In the genomic region with DNA sequence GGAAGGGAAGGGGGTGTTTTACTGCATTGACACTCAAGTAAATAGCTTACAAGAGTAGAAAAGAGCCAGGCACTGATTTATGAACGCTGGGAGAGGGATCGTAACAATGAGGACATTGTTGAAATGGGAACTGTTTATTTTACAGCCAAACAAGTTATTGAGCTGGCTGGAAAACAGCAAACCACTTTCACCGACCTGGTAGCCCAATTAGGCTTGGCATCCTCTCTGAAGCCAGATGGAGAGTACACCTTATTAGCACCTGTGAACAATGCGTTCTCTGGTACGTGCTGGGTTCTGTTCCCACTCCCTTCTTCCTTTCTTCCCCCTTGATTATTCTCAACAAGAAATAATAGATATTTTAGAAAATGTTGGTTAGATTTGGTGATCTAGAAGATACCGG, we compare ENCODE assay signal across 15 mouse cellular contexts. TPM values are rescaled to one million over a fixed set of nuclear protein-coding genes. Genes with fewer than 3 reads are reported as not detected.
"Had no signal": no experiment of that assay in that cellular context is flagged by ENCODE, and none has a peak within 500 bp of the region (broad histone marks: within the 10 kb centered on the region; RNA-seq: fewer than 3 reads in every experiment).

No protein-coding gene starts in this region.

- H3K27me3 ChIP-seq: midbrain, embryonic 12.5 days; neural tube, embryonic 13.5 days; neural tube, embryonic 15.5 days had no signal

- H3K27ac ChIP-seq: midbrain, embryonic 10.5 days; midbrain, embryonic 12.5 days; neural tube, embryonic 13.5 days; neural tube, embryonic 15.5 days had no signal

- H3K36me3 ChIP-seq: midbrain, embryonic 10.5 days; midbrain, embryonic 12.5 days; neural tube, embryonic 13.5 days; neural tube, embryonic 15.5 days had no signal

- H3K4me1 ChIP-seq: neural tube, embryonic 15.5 days had no signal

- H3K4me3 ChIP-seq: midbrain, embryonic 10.5 days; midbrain, embryonic 12.5 days; myocyte; neural tube, embryonic 13.5 days; neural tube, embryonic 15.5 days had no signal

- H3K9me3 ChIP-seq: midbrain, embryonic 10.5 days; midbrain, embryonic 12.5 days; neural tube, embryonic 13.5 days; neural tube, embryonic 15.5 days had no signal

- H3K9ac ChIP-seq: lung, embryonic 14.5 days; midbrain, embryonic 12.5 days; neural tube, embryonic 13.5 days; neural tube, embryonic 15.5 days had no signal

- DNase-seq: lung, adult 18-20 months; lung, embryonic 14.5 days; lung, postnatal 10 days; lung, postnatal 4 days; midbrain, embryonic 14.5 days; right cerebral cortex, postnatal 14 days; thymus, adult 18-20 months; thymus, postnatal 14 days; thymus, postnatal 36 days had no signal

- H3K4me2 ChIP-seq: lung, embryonic 14.5 days; midbrain, embryonic 12.5 days; neural tube, embryonic 13.5 days; neural tube, embryonic 15.5 days had no signal

RNA-seq across cellular contexts. Expression of a gene that starts 11.7 kb away (rescaled TPM):
- total RNA-seq: megakaryocyte-erythroid progenitor cell, adult 5-6 weeks had no signal
